Mouse (Mus musculus): ENCODE measurements around the gene Babam2.

DNA sequence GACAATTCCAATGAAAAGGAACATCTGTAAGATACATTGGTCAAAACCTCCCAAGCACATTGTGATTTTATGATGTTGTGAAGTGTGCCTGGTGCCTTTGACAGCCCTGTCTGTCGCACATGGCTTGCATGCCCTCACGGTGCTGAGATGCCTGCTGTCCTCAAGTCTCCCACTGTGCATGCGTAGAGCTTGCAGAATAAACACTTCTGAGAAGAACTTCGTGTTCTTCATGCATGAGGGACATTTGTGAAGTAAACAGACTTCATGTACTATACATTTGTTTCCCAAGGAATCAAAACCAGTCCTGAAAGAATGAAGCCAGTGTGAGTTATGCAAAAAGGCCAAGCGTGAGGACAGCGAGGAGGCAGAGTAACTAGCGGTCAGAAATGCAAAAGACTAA lies 208.3 kb downstream of the Babam2 start:
- no peak for TF ChIP-seq EP300 (IDR thresholded peaks at IDR 0.05; ENCODE audit: insufficient read depth, low read depth, low read length)
- TF ChIP-seq CTCF (IDR thresholded peaks at IDR 0.05; ENCODE audit: low read depth, low read length): no peak
- no peak for TF ChIP-seq POLR2A (IDR thresholded peaks at IDR 0.05; ENCODE audit: insufficient read depth, low read length)
